Mouse (Mus musculus): ENCODE results near the gene Asgr2. TPM values are rescaled to one million over a fixed set of nuclear protein-coding genes. Genes with fewer than 3 reads are reported as not detected.
"Not testable (repeated sequence)": the region's sequence is repeated elsewhere in the genome, so short reads cannot be mapped to it uniquely, and the experiment has no call there.

Gene Asgr2
- polyA plus RNA-seq, 1 experiment from 2014 or later = not detected

DNA sequence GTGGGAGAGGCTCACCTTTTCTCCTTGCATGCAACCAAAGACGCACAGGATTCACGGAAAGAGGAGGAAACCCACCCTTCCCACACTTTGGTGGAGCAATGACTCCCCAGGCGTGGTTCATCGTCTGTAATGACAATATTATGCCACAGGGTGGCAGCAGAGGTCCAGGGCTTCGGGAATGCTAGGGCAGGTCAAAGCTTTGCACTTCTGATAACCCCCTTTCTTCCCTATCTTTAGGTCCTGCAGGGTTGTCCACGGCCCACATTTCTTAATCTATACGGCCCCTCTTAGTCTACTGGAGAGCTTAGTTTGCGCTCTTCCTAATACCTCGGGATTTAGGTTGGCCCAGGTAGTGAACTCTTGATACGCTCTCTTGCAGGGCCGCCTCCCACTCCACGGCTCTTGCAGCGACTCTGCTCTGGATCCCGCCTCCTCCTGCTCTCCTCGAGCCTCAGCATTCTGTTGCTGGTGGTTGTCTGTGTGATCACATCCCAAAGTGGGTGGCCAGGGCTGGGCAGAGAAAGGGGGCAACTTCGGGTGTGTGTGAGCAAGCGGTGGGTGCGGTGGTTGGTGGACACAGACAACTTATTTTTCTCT is 36.7 kb upstream of the Asgr2 start:
- Histone ChIP-seq H3K27ac (replicated peaks; ENCODE audit: low read depth, low read length) (no peak overlapping the region), H3K9me3 (replicated peaks; ENCODE audit: control insufficient read depth, low read length) (no peaks in the 10 kb centered on the region), H3K4me3 (ENCODE audit: low read depth, low read length) (no peak overlapping the region), H3K4me1 (ENCODE audit: control insufficient read depth, insufficient read depth, low read length) (no peaks in the 10 kb centered on the region), H3K9ac (replicated peaks; ENCODE audit: low read length) (no peak overlapping the region; the same call in 1 of the 2 replicates), H3K4me2 (ENCODE audit: low read depth, low read length) (no peak overlapping the region), H3K36me3 (replicated peaks; ENCODE audit: control insufficient read depth, insufficient read depth, low read depth, low read length) (no peaks in the 10 kb centered on the region), H3K27me3 (ENCODE audit: control insufficient read depth, insufficient read depth, low read length) (no peaks in the 10 kb centered on the region)
- ATAC-seq (replicated peaks; ENCODE audit: insufficient number of reproducible peaks, low FRiP score, low TSS enrichment, low read depth) (peak; percentile 51), DNase-seq (ENCODE audit: low spot score) (peak; percentile 82)
- WGBS = 30% methylated on average over 18 of the region's 18 CpGs

DNA sequence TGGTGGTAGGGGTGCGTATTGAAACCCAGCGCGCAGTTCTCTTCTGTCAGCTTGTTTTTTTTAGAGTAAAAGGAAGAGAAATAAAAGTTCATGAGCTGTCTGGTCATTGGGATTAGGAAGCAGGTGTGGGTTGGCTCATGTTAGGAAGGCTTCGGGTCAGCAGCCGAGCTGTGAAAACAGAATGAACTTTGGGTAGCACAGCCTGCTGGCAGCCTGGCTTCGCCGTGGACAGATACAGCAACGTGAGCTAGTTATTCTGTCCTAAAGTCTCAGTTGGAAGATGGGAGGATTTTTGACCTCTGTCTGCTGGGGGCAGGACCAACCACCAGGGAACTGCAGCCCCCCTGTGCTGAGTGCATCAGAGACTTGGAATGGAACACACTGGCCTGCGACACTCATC is 34.6 kb upstream of the Asgr2 start:
- H3K9ac ChIP-seq (replicated peaks; ENCODE audit: low read length) = no peak overlapping the region
- H3K4me1 ChIP-seq (ENCODE audit: control insufficient read depth, insufficient read depth, low read length) = no peaks in the 10 kb centered on the region
- H3K36me3 ChIP-seq (replicated peaks; ENCODE audit: control insufficient read depth, insufficient read depth, low read depth, low read length) = no peaks in the 10 kb centered on the region
- no peak overlapping the region for H3K27ac ChIP-seq (replicated peaks; ENCODE audit: low read depth, low read length)
- H3K4me3 ChIP-seq (ENCODE audit: low read depth, low read length) = no peak overlapping the region
- no peak for ATAC-seq (replicated peaks; ENCODE audit: insufficient number of reproducible peaks, low FRiP score, low TSS enrichment, low read depth)
- WGBS = 77% methylated on average over 9 of the region's 9 CpGs
- H3K9me3 ChIP-seq (replicated peaks; ENCODE audit: control insufficient read depth, low read length) = no peaks in the 10 kb centered on the region
- DNase-seq (ENCODE audit: low spot score) = no peak
- no peak overlapping the region for H3K4me2 ChIP-seq (ENCODE audit: low read depth, low read length)
- no peaks in the 10 kb centered on the region for H3K27me3 ChIP-seq (ENCODE audit: control insufficient read depth, insufficient read depth, low read length)

DNA sequence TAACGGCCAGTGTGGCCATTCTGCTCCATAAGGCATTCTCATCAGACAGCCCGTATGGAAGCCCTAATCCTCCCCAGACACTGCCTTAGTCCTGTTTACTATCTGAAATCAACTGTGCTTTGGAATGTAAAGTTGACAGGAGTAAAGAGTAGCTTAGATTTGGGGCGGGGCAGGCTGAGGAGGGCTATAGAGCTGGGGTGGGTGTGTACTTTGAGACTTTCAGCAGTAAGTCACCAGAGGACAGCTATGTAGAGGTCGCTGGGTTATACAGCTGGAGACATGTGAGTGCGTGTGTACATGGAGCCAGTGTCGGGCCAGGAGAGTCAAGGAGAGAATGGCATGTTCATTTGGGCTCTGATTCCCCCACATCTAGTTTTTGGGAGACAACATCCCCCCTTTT is 32.5 kb upstream of the Asgr2 start:
- Histone ChIP-seq H3K36me3 (replicated peaks; ENCODE audit: control insufficient read depth, insufficient read depth, low read depth, low read length) (no peaks in the 10 kb centered on the region), H3K4me1 (ENCODE audit: control insufficient read depth, insufficient read depth, low read length) (no peaks in the 10 kb centered on the region), H3K9ac (replicated peaks; ENCODE audit: low read length) (no peak overlapping the region), H3K4me3 (ENCODE audit: low read depth, low read length) (no peak overlapping the region), H3K4me2 (ENCODE audit: low read depth, low read length) (no peak overlapping the region), H3K27me3 (ENCODE audit: control insufficient read depth, insufficient read depth, low read length) (no peaks in the 10 kb centered on the region), H3K27ac (replicated peaks; ENCODE audit: low read depth, low read length) (no peak overlapping the region), H3K9me3 (replicated peaks; ENCODE audit: control insufficient read depth, low read length) (no peaks in the 10 kb centered on the region)
- 56% methylated on average over 6 of the region's 6 CpGs for WGBS
- DNase-seq (ENCODE audit: low spot score) = no peak
- no peak for ATAC-seq (replicated peaks; ENCODE audit: insufficient number of reproducible peaks, low FRiP score, low TSS enrichment, low read depth)

DNA sequence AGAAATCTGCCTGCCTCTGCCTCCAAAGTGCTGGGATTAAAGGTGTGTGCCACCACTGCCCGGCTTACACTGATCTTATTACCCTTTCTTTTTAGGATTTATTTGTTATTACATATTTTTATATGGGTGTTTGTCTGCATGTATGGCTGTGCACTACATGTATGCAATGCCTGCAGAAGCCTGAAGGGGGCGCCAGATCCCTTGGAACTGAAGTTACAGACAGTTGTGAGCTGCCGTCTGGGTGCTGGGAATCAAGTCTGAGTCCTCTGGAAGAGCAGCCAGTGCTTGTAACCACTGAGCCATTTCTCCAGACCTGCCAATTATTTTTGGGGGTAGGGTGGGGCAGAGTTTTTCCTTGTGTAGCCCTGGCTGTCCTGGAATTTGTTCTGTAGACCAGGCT is 29.4 kb upstream of the Asgr2 start:
- WGBS = 65% methylated on average over 3 of the region's 3 CpGs
- H3K4me2 ChIP-seq (ENCODE audit: low read depth, low read length) = no peak overlapping the region
- no peak for ATAC-seq (replicated peaks; ENCODE audit: insufficient number of reproducible peaks, low FRiP score, low TSS enrichment, low read depth)

DNA sequence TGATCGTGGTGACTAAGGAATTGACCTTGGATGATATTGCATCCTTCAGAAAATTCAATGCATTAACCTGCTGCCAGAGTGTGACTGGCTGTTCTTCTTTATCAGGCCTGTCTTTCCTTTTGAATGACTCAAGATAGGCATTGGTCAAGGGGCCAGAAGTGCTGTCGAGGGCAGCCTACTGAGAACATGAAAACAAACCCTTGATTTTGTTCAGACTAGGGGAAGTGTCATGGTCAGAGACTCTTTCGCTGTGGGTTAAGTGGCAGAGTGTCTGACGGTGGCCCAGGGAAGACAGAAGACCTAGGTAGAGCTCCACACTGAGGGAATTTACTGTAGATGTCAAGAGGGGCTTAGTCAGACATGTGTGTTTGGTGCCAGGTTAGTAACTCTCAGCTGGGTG is 25.7 kb upstream of the Asgr2 start:
- Histone ChIP-seq H3K9ac (replicated peaks; ENCODE audit: low read length) (no peak overlapping the region), H3K4me3 (ENCODE audit: low read depth, low read length) (no peak overlapping the region), H3K27ac (replicated peaks; ENCODE audit: low read depth, low read length) (no peak overlapping the region), H3K36me3 (replicated peaks; ENCODE audit: control insufficient read depth, insufficient read depth, low read depth, low read length) (no peaks in the 10 kb centered on the region), H3K27me3 (ENCODE audit: control insufficient read depth, insufficient read depth, low read length) (no peaks in the 10 kb centered on the region), H3K9me3 (replicated peaks; ENCODE audit: control insufficient read depth, low read length) (no peaks in the 10 kb centered on the region), H3K4me1 (ENCODE audit: control insufficient read depth, insufficient read depth, low read length) (no peaks in the 10 kb centered on the region), H3K4me2 (ENCODE audit: low read depth, low read length) (no peak overlapping the region)
- WGBS = 89% methylated on average over 4 of the region's 4 CpGs
- ATAC-seq (replicated peaks; ENCODE audit: insufficient number of reproducible peaks, low FRiP score, low TSS enrichment, low read depth) = no peak
- DNase-seq (ENCODE audit: low spot score) = no peak

More for the DNA sequence above, 29.4 kb upstream of the Asgr2 start:
- Histone ChIP-seq H3K4me3 (ENCODE audit: low read depth, low read length) (no peak overlapping the region), H3K9ac (replicated peaks; ENCODE audit: low read length) (no peak overlapping the region), H3K27ac (replicated peaks; ENCODE audit: low read depth, low read length) (no peak overlapping the region), H3K27me3 (ENCODE audit: control insufficient read depth, insufficient read depth, low read length) (no peaks in the 10 kb centered on the region), H3K9me3 (replicated peaks; ENCODE audit: control insufficient read depth, low read length) (no peaks in the 10 kb centered on the region), H3K36me3 (replicated peaks; ENCODE audit: control insufficient read depth, insufficient read depth, low read depth, low read length) (no peaks in the 10 kb centered on the region), H3K4me1 (ENCODE audit: control insufficient read depth, insufficient read depth, low read length) (no peaks in the 10 kb centered on the region)
- DNase-seq (ENCODE audit: low spot score) = no peak

DNA sequence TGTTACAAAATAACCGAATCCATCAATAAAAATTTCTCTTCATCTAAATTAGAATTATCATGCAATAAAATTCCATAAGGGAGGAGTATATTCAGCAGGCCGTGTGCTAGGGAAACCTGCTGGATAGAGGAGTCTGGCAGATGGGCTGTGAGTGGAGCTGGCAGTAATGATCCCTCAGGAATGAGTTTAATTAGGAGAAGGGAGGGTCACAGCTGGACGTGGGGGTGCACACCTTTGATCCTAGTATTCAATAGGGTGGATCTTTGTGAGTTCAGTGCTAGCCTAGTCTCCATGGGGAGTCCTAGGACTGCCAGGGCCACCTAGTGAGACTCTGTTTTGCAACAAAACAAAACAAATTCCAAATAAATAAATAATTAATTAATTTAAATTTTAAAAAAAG is 24.2 kb upstream of the Asgr2 start:
- Histone ChIP-seq H3K4me3 (ENCODE audit: low read depth, low read length) (no peak overlapping the region), H3K27me3 (ENCODE audit: control insufficient read depth, insufficient read depth, low read length) (no peaks in the 10 kb centered on the region), H3K4me1 (ENCODE audit: control insufficient read depth, insufficient read depth, low read length) (no peaks in the 10 kb centered on the region), H3K27ac (replicated peaks; ENCODE audit: low read depth, low read length) (no peak overlapping the region), H3K9me3 (replicated peaks; ENCODE audit: control insufficient read depth, low read length) (no peaks in the 10 kb centered on the region), H3K9ac (replicated peaks; ENCODE audit: low read length) (no peak overlapping the region), H3K36me3 (replicated peaks; ENCODE audit: control insufficient read depth, insufficient read depth, low read depth, low read length) (no peaks in the 10 kb centered on the region), H3K4me2 (ENCODE audit: low read depth, low read length) (no peak overlapping the region)
- DNase-seq (ENCODE audit: low spot score) (no peak), ATAC-seq (replicated peaks; ENCODE audit: insufficient number of reproducible peaks, low FRiP score, low TSS enrichment, low read depth) (no peak)
- 43% methylated on average over 3 of the region's 3 CpGs for WGBS

DNA sequence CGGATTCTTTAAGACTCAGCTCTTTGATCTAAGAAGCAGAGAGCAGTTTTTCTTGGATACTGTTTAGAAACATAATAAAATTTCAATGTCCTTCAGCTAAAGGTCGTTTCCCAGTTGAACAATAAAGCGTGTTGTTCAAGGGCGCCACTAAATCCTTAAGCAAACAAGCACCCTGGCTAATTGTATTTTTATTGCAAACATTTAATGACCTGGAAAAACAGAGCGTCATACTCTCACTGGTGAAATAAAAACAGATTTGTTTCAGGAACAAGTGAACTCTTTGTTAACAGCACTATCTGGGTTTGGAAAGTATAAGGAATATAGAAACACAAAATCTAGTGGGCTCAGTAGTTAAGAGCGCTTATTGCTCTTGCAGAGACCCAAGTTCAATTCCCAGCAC is 22.4 kb upstream of the Asgr2 start:
- no peak overlapping the region for H3K4me3 ChIP-seq (ENCODE audit: low read depth, low read length)
- no peaks in the 10 kb centered on the region for H3K27me3 ChIP-seq (ENCODE audit: control insufficient read depth, insufficient read depth, low read length)
- H3K36me3 ChIP-seq (replicated peaks; ENCODE audit: control insufficient read depth, insufficient read depth, low read depth, low read length) = no peaks in the 10 kb centered on the region
- no peaks in the 10 kb centered on the region for H3K4me1 ChIP-seq (ENCODE audit: control insufficient read depth, insufficient read depth, low read length)
- ATAC-seq (replicated peaks; ENCODE audit: insufficient number of reproducible peaks, low FRiP score, low TSS enrichment, low read depth) = no peak
- 60% methylated on average over 6 of the region's 6 CpGs for WGBS
- no peak overlapping the region for H3K4me2 ChIP-seq (ENCODE audit: low read depth, low read length)
- H3K27ac ChIP-seq (replicated peaks; ENCODE audit: low read depth, low read length) = no peak overlapping the region
- peak; percentile 6 for DNase-seq (ENCODE audit: low spot score)
- no peaks in the 10 kb centered on the region for H3K9me3 ChIP-seq (replicated peaks; ENCODE audit: control insufficient read depth, low read length)
- H3K9ac ChIP-seq (replicated peaks; ENCODE audit: low read length) = no peak overlapping the region

DNA sequence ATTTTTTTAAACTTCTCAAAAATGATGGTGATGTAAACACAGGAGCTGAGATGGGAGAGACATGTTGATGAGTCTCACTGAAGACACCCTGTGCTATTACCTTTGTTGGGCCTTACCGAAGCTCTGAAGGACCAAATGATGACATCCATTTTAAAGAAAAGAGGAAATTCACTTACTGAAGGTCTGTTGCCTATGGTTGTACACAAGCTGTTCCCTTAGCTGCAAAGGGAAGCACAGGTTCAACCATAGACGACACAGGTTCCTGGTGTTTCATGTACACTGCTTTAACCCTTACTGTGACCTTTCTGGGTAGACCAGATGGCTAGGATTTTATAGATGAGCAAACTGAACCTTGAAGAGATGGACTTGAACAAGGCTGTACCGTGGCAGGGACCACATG is 21.8 kb upstream of the Asgr2 start:
- 85% methylated on average over 3 of the region's 3 CpGs for WGBS

More for the DNA sequence above, 21.8 kb upstream of the Asgr2 start:
- not testable (repeated sequence) for H3K9me3 ChIP-seq (replicated peaks; ENCODE audit: control insufficient read depth, low read length); H3K27me3 ChIP-seq (ENCODE audit: control insufficient read depth, insufficient read depth, low read length); H3K36me3 ChIP-seq (replicated peaks; ENCODE audit: control insufficient read depth, insufficient read depth, low read depth, low read length); DNase-seq (ENCODE audit: low spot score); H3K4me3 ChIP-seq (ENCODE audit: low read depth, low read length); H3K4me2 ChIP-seq (ENCODE audit: low read depth, low read length); H3K9ac ChIP-seq (replicated peaks; ENCODE audit: low read length); H3K27ac ChIP-seq (replicated peaks; ENCODE audit: low read depth, low read length); H3K4me1 ChIP-seq (ENCODE audit: control insufficient read depth, insufficient read depth, low read length); ATAC-seq (replicated peaks; ENCODE audit: insufficient number of reproducible peaks, low FRiP score, low TSS enrichment, low read depth)

Data from embryonic facial prominence, embryonic 11.5 days (tissue).